ENCODE assay signal across 23 mouse cellular contexts in genomic region chr13:90335741-90336037, GRCm38 (mm10).
"Had no signal": no experiment of that assay in that cellular context is flagged by ENCODE, and none has a peak within 500 bp of the region (broad histone marks: within the 10 kb centered on the region; RNA-seq: fewer than 3 reads in every experiment).

No protein-coding gene starts in this region.

- H3K4me3 ChIP-seq: heart, adult 2 months; heart, embryonic 13.5 days; heart, embryonic 15.5 days; hindbrain, embryonic 13.5 days; hindbrain, embryonic 15.5 days; limb, embryonic 13.5 days; limb, embryonic 15.5 days; liver, embryonic 12.5 days had no signal

- H3K27me3 ChIP-seq: heart, embryonic 13.5 days; heart, embryonic 15.5 days; hindbrain, embryonic 13.5 days; hindbrain, embryonic 15.5 days; limb, embryonic 13.5 days; limb, embryonic 15.5 days; liver, embryonic 12.5 days had no signal

- H3K36me3 ChIP-seq: heart, embryonic 13.5 days; heart, embryonic 15.5 days; hindbrain, embryonic 13.5 days; hindbrain, embryonic 15.5 days; limb, embryonic 13.5 days; limb, embryonic 15.5 days; liver, embryonic 12.5 days had no signal

- H3K9ac ChIP-seq: heart, embryonic 13.5 days; heart, embryonic 15.5 days; hindbrain, embryonic 13.5 days; hindbrain, embryonic 15.5 days; limb, embryonic 13.5 days; limb, embryonic 15.5 days; liver, embryonic 12.5 days; liver, embryonic 14.5 days had no signal

- ATAC-seq: hindbrain, postnatal 0 days; intestine, embryonic 16.5 days; liver, embryonic 12.5 days had no signal

- H3K4me1 ChIP-seq: heart, embryonic 13.5 days; heart, embryonic 15.5 days; hindbrain, embryonic 13.5 days; hindbrain, embryonic 15.5 days; limb, embryonic 13.5 days; limb, embryonic 15.5 days; liver, embryonic 12.5 days had no signal

- DNase-seq: gastrocnemius, postnatal 14 days; gastrocnemius, postnatal 36 days; heart, adult 11 months; heart, adult 2 months; heart, postnatal 14 days; heart, postnatal 36 days; kidney, adult 11 months; kidney, adult 2 months; kidney, postnatal 14 days; kidney, postnatal 36 days; layer of hippocampus, postnatal 36 days; left cerebral cortex, postnatal 4 days had no signal

- H3K4me2 ChIP-seq: heart, embryonic 11.5 days; heart, embryonic 13.5 days; heart, embryonic 15.5 days; hindbrain, embryonic 13.5 days; hindbrain, embryonic 15.5 days; limb, embryonic 13.5 days; limb, embryonic 15.5 days; liver, embryonic 12.5 days had no signal

- H3K27ac ChIP-seq: heart, adult 2 months; heart, embryonic 13.5 days; heart, embryonic 15.5 days; hindbrain, embryonic 13.5 days; hindbrain, embryonic 15.5 days; hindbrain, postnatal 0 days; limb, embryonic 13.5 days; limb, embryonic 15.5 days; liver, embryonic 12.5 days; liver, embryonic 14.5 days had no signal

- H3K9me3 ChIP-seq: heart, embryonic 13.5 days; heart, embryonic 15.5 days; hindbrain, embryonic 13.5 days; hindbrain, embryonic 15.5 days; limb, embryonic 13.5 days; limb, embryonic 15.5 days; liver, embryonic 12.5 days had no signal
